Mouse (Mus musculus) thymus, postnatal 14 days (tissue): Measurements from ENCODE around the gene 1700025G04Rik.

Experiments used
- DNase-seq: peaks from one replicate; pipeline ENCODE4 v3.0.0; 2021

Gene 1700025G04Rik

GRCm38 (mm10) chr1:151890041-151890621 is 199.8 kb downstream of the 1700025G04Rik start:
- DNase-seq = no peak

- DNase-seq = no peak
These were observed 202.3 kb downstream of the 1700025G04Rik start for GRCm38 (mm10) chr1:151887631-151888030.

DNA sequence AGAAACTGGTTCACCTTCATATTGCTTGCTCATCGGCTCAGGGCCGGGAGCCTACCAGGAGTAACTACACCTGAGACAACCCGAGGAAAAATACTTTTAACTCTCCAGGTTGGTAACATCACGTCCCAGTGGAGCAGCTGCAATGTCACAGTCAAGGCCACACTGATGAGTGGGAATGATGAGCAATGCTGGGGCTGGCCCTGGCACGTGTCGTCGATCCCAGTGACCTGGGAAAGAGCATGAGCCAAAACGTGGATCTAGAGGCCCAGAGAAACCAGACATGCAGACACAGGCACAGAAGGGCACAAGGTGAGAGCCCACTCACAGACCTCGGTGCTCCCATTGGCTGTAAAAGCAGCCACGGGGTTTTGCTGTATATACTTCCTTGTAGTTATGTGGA is 202.8 kb downstream of the 1700025G04Rik start:
- DNase-seq = no peak

DNA sequence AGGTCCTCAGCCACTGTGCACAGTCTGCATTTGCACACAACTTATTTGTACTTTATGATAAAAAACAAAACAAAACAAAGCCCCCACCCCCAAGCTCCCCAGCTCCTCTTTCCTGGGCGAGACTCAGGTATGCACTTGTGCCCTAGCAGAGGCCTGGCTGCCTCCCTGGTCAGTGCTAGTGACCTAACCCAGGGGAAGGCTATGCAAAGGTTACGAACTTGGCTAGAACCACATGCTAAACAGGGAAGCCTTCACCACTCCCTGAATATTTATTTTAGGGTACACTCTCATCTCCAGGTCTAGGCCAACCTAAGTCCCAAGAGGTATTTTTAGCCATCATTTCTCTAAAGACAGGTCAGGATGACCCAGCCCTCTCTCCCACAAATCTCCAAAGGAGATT is 203.8 kb downstream of the 1700025G04Rik start:
- DNase-seq = no peak

- DNase-seq = no peak
These were observed 208.7 kb downstream of the 1700025G04Rik start for GRCm38 (mm10) chr1:151881253-151881652.

DNA sequence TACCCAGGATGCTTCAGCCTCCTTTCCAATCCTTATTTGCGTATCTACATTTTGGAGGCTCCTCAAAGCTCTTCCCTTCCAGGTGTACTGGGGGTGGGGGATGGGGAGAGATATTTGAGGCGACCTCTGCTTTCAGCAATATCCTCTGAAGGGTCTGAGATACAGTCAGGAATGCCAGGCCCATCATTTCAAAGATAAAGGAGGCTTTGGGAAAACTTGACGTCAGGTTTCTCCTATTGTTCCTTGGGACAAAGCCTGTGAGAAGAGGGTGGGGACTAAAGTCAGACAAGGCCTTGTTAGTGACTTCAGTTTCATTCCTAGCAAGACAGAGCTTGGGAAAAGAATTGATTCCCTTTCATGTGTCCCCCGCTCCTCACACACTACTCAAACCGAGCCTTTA is 209.2 kb downstream of the 1700025G04Rik start:
- no peak for DNase-seq

- no peak for DNase-seq
These were observed 210.0 kb downstream of the 1700025G04Rik start for GRCm38 (mm10) chr1:151879966-151880365.

- no peak for DNase-seq
These were observed 210.5 kb downstream of the 1700025G04Rik start for GRCm38 (mm10) chr1:151879308-151879850.

DNA sequence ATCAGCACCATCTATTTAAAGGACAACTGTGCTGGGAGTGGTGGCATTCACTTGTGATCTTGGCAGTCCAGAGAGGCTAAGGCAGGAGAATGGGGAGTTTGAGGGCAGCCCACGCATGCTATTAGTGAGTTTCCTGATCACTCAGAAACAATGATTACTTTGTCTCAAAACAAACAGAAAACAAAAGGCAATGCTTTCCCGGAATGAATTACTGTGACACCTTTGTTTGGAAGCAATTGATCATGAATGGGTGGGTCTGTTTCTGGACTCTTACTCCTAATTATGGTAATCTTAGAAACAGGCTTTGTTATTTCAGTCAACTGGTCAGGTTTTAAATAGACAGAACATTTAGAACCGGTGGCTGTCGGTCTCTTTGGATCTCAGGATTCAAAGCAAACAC is 211.5 kb downstream of the 1700025G04Rik start:
- no peak for DNase-seq

GRCm38 (mm10) chr1:151872971-151873370 is 217.0 kb downstream of the 1700025G04Rik start:
- DNase-seq = no peak

- no peak for DNase-seq
These were observed 225.6 kb downstream of the 1700025G04Rik start for GRCm38 (mm10) chr1:151864326-151864725.

DNA sequence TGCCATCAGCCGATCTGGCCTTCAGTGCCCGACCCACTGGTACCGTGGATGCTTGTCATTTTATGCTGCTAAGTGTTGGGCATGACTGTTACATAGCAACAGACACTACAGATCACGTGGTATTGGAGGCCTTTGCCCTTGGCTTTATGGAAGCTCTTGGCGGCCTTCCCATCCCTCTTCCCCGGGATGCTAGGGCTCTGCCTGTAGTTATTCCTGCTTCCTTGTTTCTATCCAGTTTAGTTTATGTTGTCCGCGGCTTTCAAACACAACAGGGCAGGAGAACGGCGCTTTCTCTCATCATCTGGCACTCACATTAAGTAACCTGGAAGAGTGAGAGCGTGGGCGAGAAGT is 226.2 kb downstream of the 1700025G04Rik start:
- no peak for DNase-seq

DNA sequence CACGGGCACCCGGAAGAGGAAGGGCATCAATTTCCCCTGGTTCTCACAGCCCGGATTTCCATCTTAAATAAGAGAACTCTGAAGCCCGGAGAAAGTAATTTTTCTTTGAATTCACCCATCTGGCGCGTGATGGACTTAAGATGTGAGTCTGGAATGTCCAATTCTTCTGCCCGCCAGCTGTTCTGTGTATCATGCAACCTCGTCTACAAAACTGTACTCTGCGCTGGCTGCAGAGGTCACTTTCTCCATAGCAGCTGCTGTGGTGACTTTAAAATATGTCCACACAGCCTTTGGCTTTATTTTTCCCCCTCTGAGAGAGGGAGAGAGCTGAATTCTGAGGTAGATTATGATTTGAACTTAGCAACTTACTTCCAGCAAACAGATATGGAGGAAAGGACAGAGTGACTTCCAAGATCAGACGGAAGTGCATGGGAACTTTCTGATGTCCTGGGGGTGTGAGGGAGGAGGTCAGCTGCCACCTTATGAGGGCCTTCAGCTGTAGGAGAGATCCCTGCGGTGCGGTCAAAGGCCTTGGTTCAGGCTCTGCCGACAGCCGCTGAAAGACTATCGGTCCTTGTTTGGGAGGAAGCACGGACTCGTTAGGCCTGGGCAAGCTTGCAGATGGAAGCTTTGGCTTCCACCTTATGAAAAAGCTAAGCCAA is 226.7 kb downstream of the 1700025G04Rik start:
- DNase-seq = no peak

- no peak for DNase-seq
These were observed 227.8 kb downstream of the 1700025G04Rik start for GRCm38 (mm10) chr1:151862109-151862508.

GRCm38 (mm10) chr1:151861334-151861995 is 228.5 kb downstream of the 1700025G04Rik start:
- no peak for DNase-seq

- DNase-seq = no peak
These were observed 231.5 kb downstream of the 1700025G04Rik start for GRCm38 (mm10) chr1:151858474-151858873.

DNA sequence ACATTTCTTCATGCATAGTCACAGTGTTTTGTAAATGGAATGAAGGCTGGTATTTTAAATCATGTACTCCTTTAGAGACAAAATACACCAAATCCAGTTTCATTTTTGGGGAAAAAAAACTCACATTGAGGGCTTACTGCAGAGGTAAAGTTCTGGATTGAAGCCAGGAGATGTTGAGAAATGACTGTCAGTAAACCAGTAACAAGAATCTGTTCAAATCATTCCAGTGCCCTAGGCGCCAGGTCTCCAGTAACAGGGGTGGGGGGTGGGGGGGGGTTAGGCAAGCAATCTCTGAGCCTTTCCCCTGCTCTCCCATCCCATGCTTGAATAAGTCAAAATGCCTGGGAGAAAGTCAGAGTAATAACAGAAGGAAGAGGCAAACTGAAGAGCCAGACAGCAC is 234.4 kb downstream of the 1700025G04Rik start:
- DNase-seq = no peak

DNA sequence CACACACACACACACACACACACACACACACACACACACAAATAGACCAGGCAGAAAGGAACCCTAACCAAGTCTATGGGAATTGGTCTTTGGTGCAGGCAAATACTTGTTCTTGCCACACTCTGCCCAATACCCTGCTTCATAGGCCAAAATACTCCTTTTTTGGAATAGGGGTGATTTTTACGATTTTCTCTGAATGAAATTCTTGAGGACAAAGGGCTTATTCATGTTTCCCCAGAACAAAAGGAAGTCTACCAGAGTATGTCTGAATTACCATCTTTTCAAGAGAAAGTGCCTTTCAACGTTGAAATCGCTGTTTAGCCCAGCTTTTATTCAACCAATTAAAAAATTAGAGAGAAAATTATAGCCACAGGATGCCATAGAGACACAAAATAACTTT is 237.9 kb downstream of the 1700025G04Rik start:
- DNase-seq = no peak

- DNase-seq = no peak
These were observed 238.7 kb downstream of the 1700025G04Rik start for GRCm38 (mm10) chr1:151851051-151851848.

- no peak for DNase-seq
These were observed 239.8 kb downstream of the 1700025G04Rik start for GRCm38 (mm10) chr1:151849993-151850608.

GRCm38 (mm10) chr1:151848286-151848685 is 241.6 kb downstream of the 1700025G04Rik start:
- DNase-seq = no peak

GRCm38 (mm10) chr1:151845926-151846782 is 243.8 kb downstream of the 1700025G04Rik start:
- peak; percentile 15 for DNase-seq
